Mouse (Mus musculus) megakaryocyte-erythroid progenitor cell, adult 5-6 weeks (primary cell): ENCODE data around the gene Rnaseh2c. TPM values are rescaled to one million over a fixed set of nuclear protein-coding genes. Genes with fewer than 3 reads are reported as not detected.

Experiments used
- ATAC-seq: replicated peaks from 2 replicates; pipeline ENCODE4 v1.8.0; 2016; ENCODE audit warnings: mild to moderate bottlenecking, inconsistent platforms; ENCODE audit not compliant: severe bottlenecking, poor library complexity, low FRiP score, low TSS enrichment
- total RNA-seq, 2 experiments: library from RNA; stranded (forward) in 1 of 2; stranded (reverse) in 1 of 2; fragments of 200-1000, 215-1000 nt in 1 of 2; fragments of >200 nt in 1 of 2; fragmentation: Nextera tagmentation in 1 of 2; gene quantifications; 2 replicates each; pipeline ENCODE4 v1.2.3; 2014 to 2017

Gene Rnaseh2c
- total RNA-seq, 2 experiments from 2014 or later = 97.8 to 247 TPM

- ATAC-seq = no peak
These were observed 20.2 kb downstream of the Rnaseh2c start for GRCm38 (mm10) chr19:5621884-5622283.

GRCm38 (mm10) chr19:5625311-5625710 is 23.6 kb downstream of the Rnaseh2c start:
- no peak for ATAC-seq

GRCm38 (mm10) chr19:5629907-5630306 is 28.2 kb downstream of the Rnaseh2c start:
- no peak for ATAC-seq

- ATAC-seq = no peak
These were observed 30.4 kb downstream of the Rnaseh2c start for GRCm38 (mm10) chr19:5632120-5632519.

GRCm38 (mm10) chr19:5636036-5636570 is 34.4 kb downstream of the Rnaseh2c start:
- ATAC-seq = no peak

GRCm38 (mm10) chr19:5636571-5637041 is 34.9 kb downstream of the Rnaseh2c start:
- no peak for ATAC-seq

GRCm38 (mm10) chr19:5637069-5638047 is 35.7 kb downstream of the Rnaseh2c start, which contains the start of gene Rela:
Gene Rela (plus strand): TSS chr19:5637483.
- peak; percentile 83 for ATAC-seq

GRCm38 (mm10) chr19:5638416-5639005 is 36.8 kb downstream of the Rnaseh2c start:
- ATAC-seq = no peak

- ATAC-seq = no peak
These were observed 38.7 kb downstream of the Rnaseh2c start for GRCm38 (mm10) chr19:5640339-5640738.

GRCm38 (mm10) chr19:5641021-5641420 is 39.3 kb downstream of the Rnaseh2c start:
- no peak for ATAC-seq

- no peak for ATAC-seq
These were observed 40.0 kb downstream of the Rnaseh2c start for GRCm38 (mm10) chr19:5641641-5642040.

- ATAC-seq = no peak
These were observed 43.6 kb downstream of the Rnaseh2c start for GRCm38 (mm10) chr19:5645280-5645679.

GRCm38 (mm10) chr19:5646731-5647330 is 45.2 kb downstream of the Rnaseh2c start:
- no peak for ATAC-seq

- ATAC-seq = no peak
These were observed 46.1 kb downstream of the Rnaseh2c start for GRCm38 (mm10) chr19:5647791-5648190.

GRCm38 (mm10) chr19:5648401-5649297 is 47.0 kb downstream of the Rnaseh2c start:
- ATAC-seq = peak; percentile 88

GRCm38 (mm10) chr19:5649298-5649741 is 47.6 kb downstream of the Rnaseh2c start:
- peak; percentile 3; the same call in 1 of the 2 replicates for ATAC-seq

GRCm38 (mm10) chr19:5651502-5652274 is 50.0 kb downstream of the Rnaseh2c start:
- peak; percentile 16; the same call in 1 of the 2 replicates for ATAC-seq

- ATAC-seq = no peak
These were observed 50.9 kb downstream of the Rnaseh2c start for GRCm38 (mm10) chr19:5652570-5652969.
